10 mouse cellular contexts compared by ENCODE assay signal in genomic region chr3:143508280-143508679, GRCm38 (mm10).
A peak's percentile ranks its signal among the peaks of the same experiment; 100 is the strongest.
DNase-seq lines count a peak whose midpoint lies in the region; ATAC-seq lines count a peak whose summit lies in the region.
"Had no signal": no experiment of that assay in that cellular context is flagged by ENCODE, and none has a peak within 500 bp of the region (broad histone marks: within the 10 kb centered on the region; RNA-seq: fewer than 3 reads in every experiment).

No protein-coding gene starts in this region.

- H3K4me2 ChIP-seq in forebrain, embryonic 14.5 days (ENCODE audit: low read length), result no peak overlapping the region
- no peak overlapping the region for H3K4me2 ChIP-seq in forebrain, embryonic 15.5 days (replicated peaks)
- no peak overlapping the region for H3K4me2 ChIP-seq in neural tube, embryonic 11.5 days (ENCODE audit: low read depth)
- H3K4me2 ChIP-seq in neural tube, embryonic 15.5 days, result no peak overlapping the region
- H3K4me2 ChIP-seq: embryonic facial prominence, embryonic 15.5 days; liver, embryonic 13.5 days had no signal

- ATAC-seq in forebrain, embryonic 14.5 days, result peak; percentile 60; the same call in 1 of the 2 replicates
- no peak; the same call in 1 of the 2 replicates for ATAC-seq in forebrain, embryonic 15.5 days (replicated peaks)
- no peak for ATAC-seq in neural tube, embryonic 11.5 days (ENCODE audit: insufficient read depth, low FRiP score, low TSS enrichment)
- no peak for ATAC-seq in neural tube, embryonic 15.5 days (ENCODE audit: low FRiP score)
- no peak for ATAC-seq in inflammation-experienced regulatory T-cells, adult 6 months

- no peaks in the 10 kb centered on the region for H3K36me3 ChIP-seq in forebrain, embryonic 14.5 days (ENCODE audit: control insufficient read depth, insufficient read depth, low read length)
- H3K36me3 ChIP-seq in forebrain, embryonic 15.5 days, result no peaks in the 10 kb centered on the region
- H3K36me3 ChIP-seq in neural tube, embryonic 11.5 days (ENCODE audit: control insufficient read depth, insufficient read depth, low read length), result no peaks in the 10 kb centered on the region
- H3K36me3 ChIP-seq in neural tube, embryonic 15.5 days, result no peaks in the 10 kb centered on the region
- H3K36me3 ChIP-seq: embryonic facial prominence, embryonic 15.5 days; liver, embryonic 13.5 days had no signal

- no peak overlapping the region for H3K9ac ChIP-seq in forebrain, embryonic 14.5 days (ENCODE audit: low read length)
- H3K9ac ChIP-seq in forebrain, embryonic 15.5 days (replicated peaks), result no peak overlapping the region
- no peak overlapping the region for H3K9ac ChIP-seq in neural tube, embryonic 11.5 days (ENCODE audit: low read length)
- H3K9ac ChIP-seq in neural tube, embryonic 15.5 days (replicated peaks), result no peak overlapping the region
- H3K9ac ChIP-seq: embryonic facial prominence, embryonic 15.5 days; liver, embryonic 13.5 days had no signal

- 73% methylated on average over 1 of the region's 1 CpGs for WGBS in forebrain, embryonic 14.5 days
- WGBS in forebrain, embryonic 15.5 days, result 62% methylated on average over 1 of the region's 1 CpGs
- 79% methylated on average over 1 of the region's 1 CpGs for WGBS in neural tube, embryonic 11.5 days
- WGBS in neural tube, embryonic 15.5 days, result 60% methylated on average over 1 of the region's 1 CpGs

- peak; percentile 74 for DNase-seq in forebrain, embryonic 14.5 days (ENCODE audit: low spot score)
- DNase-seq in neural tube, embryonic 11.5 days (ENCODE audit: low spot score), result peak; percentile 23
- peak; percentile 43 for DNase-seq in fibroblast of lung, adult 2 months (ENCODE audit: low read depth)
- DNase-seq in left cerebral cortex, adult 11 months (ENCODE audit: low spot score), result peak; percentile 64
- DNase-seq in right cerebral cortex, postnatal 25 days, result peak; percentile 46
- DNase-seq: liver, embryonic 13.5 days had no signal

- H3K4me3 ChIP-seq in forebrain, embryonic 14.5 days (ENCODE audit: low read depth, low read length), result no peak overlapping the region
- H3K4me3 ChIP-seq in forebrain, embryonic 15.5 days, result no peak overlapping the region
- no peak overlapping the region for H3K4me3 ChIP-seq in neural tube, embryonic 11.5 days (ENCODE audit: low read depth, low read length)
- no peak overlapping the region for H3K4me3 ChIP-seq in neural tube, embryonic 15.5 days (replicated peaks)
- H3K4me3 ChIP-seq: embryonic facial prominence, embryonic 15.5 days; liver, embryonic 13.5 days had no signal

- no peaks in the 10 kb centered on the region for H3K27me3 ChIP-seq in forebrain, embryonic 14.5 days (replicated peaks; ENCODE audit: control insufficient read depth, insufficient read depth, low read length)
- H3K27me3 ChIP-seq in forebrain, embryonic 15.5 days, result no peaks in the 10 kb centered on the region
- no peaks in the 10 kb centered on the region for H3K27me3 ChIP-seq in neural tube, embryonic 11.5 days (ENCODE audit: control insufficient read depth, insufficient read depth, low read length)
- H3K27me3 ChIP-seq in neural tube, embryonic 15.5 days (replicated peaks), result no peaks in the 10 kb centered on the region
- H3K27me3 ChIP-seq: embryonic facial prominence, embryonic 15.5 days; liver, embryonic 13.5 days had no signal

- no peak overlapping the region for H3K27ac ChIP-seq in forebrain, embryonic 14.5 days (ENCODE audit: low read depth, low read length)
- no peak overlapping the region for H3K27ac ChIP-seq in forebrain, embryonic 15.5 days (replicated peaks)
- no peak overlapping the region for H3K27ac ChIP-seq in neural tube, embryonic 11.5 days (ENCODE audit: low read depth, low read length)
- no peak overlapping the region for H3K27ac ChIP-seq in neural tube, embryonic 15.5 days (replicated peaks)
- H3K27ac ChIP-seq: embryonic facial prominence, embryonic 15.5 days; liver, embryonic 13.5 days had no signal

- H3K4me1 ChIP-seq in forebrain, embryonic 14.5 days (ENCODE audit: control insufficient read depth, insufficient read depth, low read length), result no peaks in the 10 kb centered on the region
- peaks cover 3% of the 10 kb centered on the region; the same call in 1 of the 2 replicates for H3K4me1 ChIP-seq in forebrain, embryonic 15.5 days
- no peaks in the 10 kb centered on the region for H3K4me1 ChIP-seq in neural tube, embryonic 11.5 days (ENCODE audit: control insufficient read depth, insufficient read depth, low read length)
- 0 out of 2 replicates have a peak, but pooled peaks cover 2% of the 10 kb centered on the region for H3K4me1 ChIP-seq in neural tube, embryonic 15.5 days
- H3K4me1 ChIP-seq: embryonic facial prominence, embryonic 15.5 days; liver, embryonic 13.5 days had no signal

- no peaks in the 10 kb centered on the region for H3K9me3 ChIP-seq in forebrain, embryonic 14.5 days (replicated peaks; ENCODE audit: control insufficient read depth, low read length)
- H3K9me3 ChIP-seq in forebrain, embryonic 15.5 days, result no peaks in the 10 kb centered on the region
- H3K9me3 ChIP-seq in neural tube, embryonic 11.5 days (ENCODE audit: control insufficient read depth, low read length), result no peaks in the 10 kb centered on the region
- H3K9me3 ChIP-seq in neural tube, embryonic 15.5 days (replicated peaks), result no peaks in the 10 kb centered on the region
- H3K9me3 ChIP-seq: embryonic facial prominence, embryonic 15.5 days; liver, embryonic 13.5 days had no signal

Comparison
In these comparisons a context has a peak if more than half of its experiments do, and no peak if none do; other contexts are left out.
1. DNase-seq: peak in every context shown above with its lines; median percentile 74 in forebrain, embryonic 14.5 days; 64 in left cerebral cortex, adult 11 months; 46 in right cerebral cortex, postnatal 25 days; 43 in fibroblast of lung, adult 2 months; 23 in neural tube, embryonic 11.5 days.